Mouse (Mus musculus): Measurements from ENCODE around the gene Tmem178b. TPM values are rescaled to one million over a fixed set of nuclear protein-coding genes. Genes with fewer than 3 reads are reported as not detected.

The Tmem178b gene
- total RNA-seq (2023), result not detected

DNA sequence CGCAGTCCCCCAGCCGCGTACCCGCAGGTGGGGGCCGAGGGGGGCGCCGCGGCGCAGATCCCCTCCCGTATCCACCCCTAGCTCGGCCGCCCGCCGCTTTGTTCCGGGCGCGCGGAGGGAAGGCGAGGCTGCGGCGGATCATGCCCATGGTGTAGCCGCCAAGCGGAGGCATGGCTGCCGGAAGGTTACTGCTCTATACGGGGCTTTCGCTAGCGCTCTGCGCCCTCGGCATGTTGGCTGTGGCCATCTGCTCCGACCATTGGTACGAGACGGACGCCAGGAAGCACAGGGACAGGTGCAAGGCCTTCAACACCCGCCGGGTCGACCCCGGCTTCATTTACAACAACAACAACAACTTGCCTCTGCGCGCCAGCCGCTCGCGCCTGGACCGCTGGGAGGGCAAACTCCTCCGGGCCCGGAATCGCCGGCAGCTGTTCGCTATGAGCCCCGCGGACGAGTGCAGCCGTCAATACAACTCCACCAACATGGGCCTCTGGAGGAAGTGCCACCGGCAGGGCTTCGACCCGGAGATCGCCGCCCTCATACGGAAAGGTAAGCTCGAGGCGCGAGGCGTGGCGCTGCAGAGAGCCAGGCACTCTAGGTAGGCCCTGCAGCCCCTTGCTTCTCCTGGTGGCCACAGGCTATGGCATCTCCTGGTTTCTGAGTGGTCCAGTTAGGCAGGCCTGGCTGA is at the start of gene Tmem178b:
Tmem178b (plus strand) TSS at position 371 of the 691 bp plus-strand sequence.

Other genes with a start within 250 kb of the Tmem178b start
- gene Braf, start 147.8 kb upstream of the Tmem178b start, total RNA-seq (2023), result 34.1 TPM
- gene Mrps33, start 62.3 kb upstream of the Tmem178b start, total RNA-seq (2023), result 35.7 TPM